Mouse (Mus musculus) kidney, adult 8-10 months (tissue): ENCODE measurements around the gene Nmi.

Experiments
- DNase-seq, 2 experiments: peaks; one replicate each; pipeline ENCODE4 v3.0.0; 2022

The Nmi gene

DNA sequence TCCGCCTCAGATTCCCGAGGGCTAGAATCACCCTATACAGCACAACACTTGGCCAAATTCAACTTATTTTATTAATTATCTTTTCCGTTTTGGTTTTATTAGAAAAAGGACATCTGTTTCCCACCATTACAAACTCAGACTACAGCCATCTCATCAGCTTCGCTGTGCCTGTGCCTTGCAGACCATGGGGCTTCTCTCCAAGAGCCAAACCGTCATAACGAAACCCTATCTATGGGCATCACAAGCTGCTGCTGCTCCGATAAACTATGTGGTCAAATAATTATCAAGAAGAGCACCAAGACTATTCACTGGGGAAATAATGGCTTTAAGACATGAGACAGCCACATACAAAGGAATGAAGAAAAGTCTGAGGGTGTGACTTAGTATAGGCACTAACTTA lies 31.5 kb downstream of the Nmi start:
- no peak for DNase-seq

- no peak for DNase-seq
These were observed 34.5 kb downstream of the Nmi start for GRCm38 (mm10) chr2:51938750-51939149.

DNA sequence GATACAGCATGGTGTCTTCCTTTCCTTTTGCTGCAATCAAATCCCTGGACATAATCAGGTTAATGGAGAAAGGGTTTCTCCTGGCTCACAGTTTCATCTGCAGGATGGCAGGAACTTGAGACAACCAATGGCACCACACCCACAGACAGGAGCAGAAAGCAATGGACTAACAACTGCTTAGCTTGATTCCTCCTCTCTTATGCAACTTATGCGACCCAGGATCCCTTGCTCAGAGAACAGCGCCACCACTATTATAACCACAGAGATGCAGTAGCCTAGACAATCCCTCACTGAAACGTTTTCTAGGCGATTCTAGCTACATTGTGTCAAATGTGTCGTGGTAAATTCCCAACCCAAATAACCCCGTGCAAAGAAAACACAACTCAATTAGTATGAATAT lies 36.3 kb downstream of the Nmi start:
- DNase-seq = no peak

DNA sequence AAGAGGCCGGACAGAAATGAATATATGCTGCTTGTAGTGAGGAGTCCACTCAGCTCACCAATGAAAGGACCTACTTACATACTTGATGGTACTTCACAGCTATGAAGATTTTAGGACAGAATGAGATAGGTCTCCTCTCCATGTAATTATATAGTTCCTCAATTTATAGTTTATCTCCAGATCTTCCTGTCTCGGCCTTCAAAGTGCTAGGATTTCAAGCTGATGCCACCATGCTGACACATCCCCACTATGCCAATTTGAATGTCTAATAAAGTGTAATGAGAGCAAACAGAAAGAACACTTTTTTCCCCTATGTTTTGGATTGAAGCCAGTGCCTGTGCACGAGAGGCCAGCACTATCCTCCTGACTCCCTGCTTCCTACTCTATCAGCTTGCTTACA lies 36.7 kb downstream of the Nmi start:
- no peak for DNase-seq

GRCm38 (mm10) chr2:51935921-51936320 lies 37.4 kb downstream of the Nmi start:
- no peak for DNase-seq

GRCm38 (mm10) chr2:51934574-51935334 lies 38.5 kb downstream of the Nmi start, which contains the start of gene Rbm43:
TSS of gene Rbm43 (minus strand) at chr2:51935163.
- DNase-seq = peak; percentile 55 to 70

DNA sequence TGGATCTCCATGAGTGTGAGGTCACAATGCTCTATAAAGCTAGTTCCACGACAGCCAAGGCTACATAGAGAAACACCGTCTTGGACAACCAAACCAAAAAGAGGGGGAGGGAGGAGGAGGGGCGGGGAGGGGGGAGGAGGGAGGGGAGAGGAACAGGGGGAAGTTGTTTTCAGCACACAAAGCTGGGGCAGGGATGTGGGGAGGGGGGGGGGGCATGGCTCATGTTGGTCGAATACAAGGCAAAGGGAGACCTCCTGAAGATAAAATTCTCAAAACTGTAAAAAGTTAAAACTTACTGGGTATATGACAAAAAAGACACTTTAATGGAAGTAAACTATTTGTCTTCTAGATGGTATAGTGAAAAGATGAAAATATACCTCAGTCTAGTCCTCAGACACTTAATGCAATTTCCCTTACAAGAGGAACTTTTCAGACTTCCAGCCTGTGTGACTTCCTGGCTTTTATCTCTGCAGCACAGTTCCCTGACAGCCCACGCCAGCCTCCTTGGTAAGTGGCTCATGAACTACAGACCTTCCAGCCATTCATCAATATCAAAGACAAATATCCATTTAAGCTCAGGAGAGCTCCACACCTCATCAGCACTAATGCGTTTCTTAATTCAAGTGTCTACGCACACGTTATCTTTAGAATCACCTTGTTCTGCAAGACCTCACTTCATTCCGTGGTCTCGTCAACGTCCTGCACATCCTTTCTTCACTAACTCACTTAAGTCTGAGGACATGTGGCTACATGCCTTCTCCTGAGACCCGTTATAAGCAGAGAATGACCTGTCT lies 39.8 kb downstream of the Nmi start:
- DNase-seq = no peak

DNA sequence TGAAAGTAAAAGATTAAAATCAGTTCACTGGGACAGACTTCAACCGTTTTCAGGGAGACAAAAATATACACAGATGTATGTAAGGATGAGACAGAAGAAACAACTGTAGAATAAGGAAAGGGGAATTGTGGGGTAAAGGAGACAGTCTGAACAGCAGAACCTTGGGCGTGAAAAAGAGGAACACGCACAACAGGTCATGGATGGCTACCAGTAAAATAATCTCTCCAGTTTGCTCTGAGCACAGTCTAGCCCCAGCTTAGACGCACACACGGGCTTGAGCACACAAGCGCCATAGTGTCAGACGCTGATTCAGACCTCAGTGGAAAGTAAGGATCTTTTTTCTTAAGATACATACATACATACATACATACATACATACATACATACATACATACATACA lies 42.1 kb downstream of the Nmi start:
- DNase-seq = no peak

GRCm38 (mm10) chr2:51914944-51915680 lies 58.2 kb downstream of the Nmi start:
- peak; percentile 51 to 75 for DNase-seq

GRCm38 (mm10) chr2:51914532-51914931 lies 58.8 kb downstream of the Nmi start:
- DNase-seq = no peak

DNA sequence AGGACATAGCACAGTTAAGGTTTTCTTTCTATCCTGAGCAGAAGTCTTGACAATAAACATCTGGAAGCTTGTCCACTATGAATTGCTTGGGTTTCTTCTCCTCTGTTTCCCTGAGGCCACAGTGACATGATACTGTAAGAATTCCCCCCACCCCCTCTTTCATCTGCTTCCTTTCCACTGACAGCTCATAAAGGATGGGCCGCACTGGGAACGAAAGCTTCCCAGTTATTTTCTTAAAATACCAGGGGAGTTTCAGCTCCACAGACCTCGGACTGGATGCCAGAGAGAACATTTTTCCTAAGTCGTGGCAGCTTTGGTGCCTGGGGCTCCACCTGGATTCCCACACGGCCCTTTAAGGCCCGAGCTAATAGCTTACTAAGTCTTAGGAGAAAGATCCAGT lies 60.6 kb downstream of the Nmi start:
- no peak for DNase-seq

DNA sequence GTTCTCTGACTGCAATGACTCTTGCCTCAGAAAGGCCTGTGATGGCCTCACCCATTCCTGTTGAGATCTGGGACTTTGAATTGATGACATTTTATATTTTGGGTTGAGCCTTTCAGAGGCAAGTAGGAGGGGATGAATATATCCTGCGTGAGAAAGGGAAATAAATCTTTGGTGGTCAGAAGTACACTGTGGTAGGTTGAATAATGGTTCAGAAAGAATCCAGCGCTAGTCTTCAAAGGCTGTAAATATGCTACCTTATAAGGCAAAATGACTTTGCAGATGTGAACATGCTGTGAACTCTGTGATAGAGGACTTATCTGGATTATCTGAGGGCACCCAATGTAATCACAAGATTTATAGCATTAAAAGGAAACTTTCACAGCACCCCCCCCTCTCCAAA lies 61.4 kb downstream of the Nmi start:
- DNase-seq = no peak

GRCm38 (mm10) chr2:51907538-51908110 lies 65.7 kb downstream of the Nmi start:
- DNase-seq = no peak

- no peak for DNase-seq
These were observed 67.7 kb downstream of the Nmi start for GRCm38 (mm10) chr2:51905637-51906036.
